Mouse (Mus musculus) limb, embryonic 15.5 days (tissue): ENCODE data around the gene Ehbp1. TPM values are rescaled to one million over a fixed set of nuclear protein-coding genes. Genes with fewer than 3 reads are reported as not detected.

ENCODE experiments used
- ATAC-seq: fragments of 200-750 bp; cut with Nextera tagmentation; 2 replicates; pipeline ENCODE4 v1.8.0; 2017; ENCODE audit warnings: low read depth, moderate TSS enrichment; ENCODE audit not compliant: insufficient number of reproducible peaks, low FRiP score, low TSS enrichment
- H3K27ac ChIP-seq: fragments of 300-500 bp; sonication (generic); 2 replicates; pipeline ENCODE4 v1.5.1; 2015; ENCODE audit warnings: moderate library complexity, mild to moderate bottlenecking, inconsistent platforms
- H3K27me3 ChIP-seq: fragments of 300-500 bp; sonication (generic); 2 replicates; pipeline ENCODE4 v1.6.1; 2015; ENCODE audit warnings: inconsistent platforms
- H3K36me3 ChIP-seq: fragments of 300-500 bp; sonication (generic); 2 replicates; pipeline ENCODE4 v1.6.1; 2015; ENCODE audit warnings: inconsistent platforms
- H3K4me1 ChIP-seq: fragments of 300-500 bp; sonication (generic); 2 replicates; pipeline ENCODE4 v1.6.1; 2015; ENCODE audit warnings: inconsistent platforms
- H3K4me2 ChIP-seq: fragments of 300-500 bp; sonication (generic); 2 replicates; pipeline ENCODE4 v1.6.1; 2015; ENCODE audit warnings: mild to moderate bottlenecking, inconsistent platforms
- H3K4me3 ChIP-seq: fragments of 300-500 bp; sonication (generic); 2 replicates; pipeline ENCODE4 v1.5.1; 2015; ENCODE audit warnings: mild to moderate bottlenecking, inconsistent platforms
- H3K9ac ChIP-seq: fragments of 300-500 bp; sonication (generic); 2 replicates; pipeline ENCODE4 v1.6.1; 2015; ENCODE audit warnings: inconsistent platforms
- H3K9me3 ChIP-seq: fragments of 300-500 bp; sonication (generic); 2 replicates; pipeline ENCODE4 v1.6.1; 2016; ENCODE audit warnings: inconsistent platforms
- whole genome bisulfite sequencing: fragments of 180-500 bp; shearing (Covaris S2); methylation state at CpG from one replicate; pipeline ENCODE4 v1.1.7; 2015; 5-methylcytosine and 5-hydroxymethylcytosine counted together
- polyA plus RNA-seq: library from polyadenylated mRNA; unstranded; fragments of >200 nt; fragmentation: Nextera tagmentation; extraction: Ambion mirVana; gene quantifications from 2 replicates; pipeline ENCODE4 v1.2.1, GENCODE M21; 2015

Gene Ehbp1
- polyA plus RNA-seq, 1 experiment from 2014 or later = 14.3 TPM

- H3K4me1 ChIP-seq = peaks cover 3% of the 10 kb centered on the region; the same call in 1 of the 2 replicates
- no peaks in the 10 kb centered on the region for H3K36me3 ChIP-seq
- no peaks in the 10 kb centered on the region for H3K27me3 ChIP-seq
- no peak for ATAC-seq
- no peak overlapping the region for H3K27ac ChIP-seq
- H3K4me3 ChIP-seq = no peak overlapping the region
- no peak overlapping the region for H3K4me2 ChIP-seq
- H3K9me3 ChIP-seq = no peaks in the 10 kb centered on the region
- H3K9ac ChIP-seq = no peak overlapping the region
- 58% methylated on average over 3 of the region's 3 CpGs for WGBS
Observed at GRCm38 (mm10) chr11:22189970-22190369, 152.1 kb downstream of the Ehbp1 start.

GRCm38 (mm10) chr11:22181530-22182501 lies 160.3 kb downstream of the Ehbp1 start:
- Histone ChIP-seq H3K4me2 (no peak overlapping the region), H3K36me3 (no peaks in the 10 kb centered on the region), H3K4me1 (peaks cover 3% of the 10 kb centered on the region; the same call in 1 of the 2 replicates), H3K9me3 (no peaks in the 10 kb centered on the region), H3K4me3 (no peak overlapping the region), H3K27ac (no peak overlapping the region), H3K9ac (no peak overlapping the region), H3K27me3 (no peaks in the 10 kb centered on the region)
- no peak for ATAC-seq
- WGBS = 87% methylated on average over 8 of the region's 8 CpGs

- H3K27ac ChIP-seq = no peak overlapping the region
- H3K9me3 ChIP-seq = no peaks in the 10 kb centered on the region
- ATAC-seq = no peak
- H3K9ac ChIP-seq = no peak overlapping the region
- no peaks in the 10 kb centered on the region for H3K36me3 ChIP-seq
- H3K4me1 ChIP-seq = no peaks in the 10 kb centered on the region
- H3K4me2 ChIP-seq = no peak overlapping the region
- H3K27me3 ChIP-seq = no peaks in the 10 kb centered on the region
- H3K4me3 ChIP-seq = no peak overlapping the region
Observed at GRCm38 (mm10) chr11:22180146-22180545, 161.9 kb downstream of the Ehbp1 start.

- Histone ChIP-seq H3K4me3 (no peak overlapping the region), H3K27me3 (no peaks in the 10 kb centered on the region), H3K9me3 (no peaks in the 10 kb centered on the region), H3K36me3 (no peaks in the 10 kb centered on the region), H3K4me1 (no peaks in the 10 kb centered on the region), H3K27ac (no peak overlapping the region), H3K4me2 (no peak overlapping the region), H3K9ac (no peak overlapping the region)
- ATAC-seq = no peak
- WGBS = 84% methylated on average over 1 of the region's 1 CpGs
Observed at GRCm38 (mm10) chr11:22178569-22178968, 163.5 kb downstream of the Ehbp1 start.

GRCm38 (mm10) chr11:22174311-22174710 lies 167.8 kb downstream of the Ehbp1 start:
- 88% methylated on average over 3 of the region's 3 CpGs for whole genome bisulfite sequencing
- Histone ChIP-seq H3K4me1 (no peaks in the 10 kb centered on the region), H3K9me3 (no peaks in the 10 kb centered on the region), H3K4me3 (no peak overlapping the region), H3K9ac (no peak overlapping the region), H3K4me2 (no peak overlapping the region), H3K27me3 (no peaks in the 10 kb centered on the region), H3K27ac (no peak overlapping the region), H3K36me3 (peaks cover 11% of the 10 kb centered on the region; the same call in 1 of the 2 replicates)
- no peak for ATAC-seq

GRCm38 (mm10) chr11:22170962-22171638 lies 171.0 kb downstream of the Ehbp1 start:
- 94% methylated on average over 6 of the region's 6 CpGs for WGBS
- no peak for ATAC-seq
- H3K4me2 ChIP-seq = no peak overlapping the region
- peaks cover 18% of the 10 kb centered on the region; the same call in 1 of the 2 replicates for H3K36me3 ChIP-seq
- H3K4me3 ChIP-seq = no peak overlapping the region
- no peaks in the 10 kb centered on the region for H3K27me3 ChIP-seq
- no peaks in the 10 kb centered on the region for H3K9me3 ChIP-seq
- no peak overlapping the region for H3K27ac ChIP-seq
- H3K9ac ChIP-seq = no peak overlapping the region
- no peaks in the 10 kb centered on the region for H3K4me1 ChIP-seq

- peaks cover 10% of the 10 kb centered on the region; the same call in 1 of the 2 replicates for H3K4me1 ChIP-seq
- H3K4me2 ChIP-seq = no peak overlapping the region
- no peak overlapping the region for H3K27ac ChIP-seq
- no peak overlapping the region for H3K9ac ChIP-seq
- H3K27me3 ChIP-seq = no peaks in the 10 kb centered on the region
- no peak overlapping the region for H3K4me3 ChIP-seq
- H3K9me3 ChIP-seq = no peaks in the 10 kb centered on the region
- ATAC-seq = no peak
- WGBS = 86% methylated on average over 4 of the region's 4 CpGs
- no peaks in the 10 kb centered on the region for H3K36me3 ChIP-seq
Observed at GRCm38 (mm10) chr11:22157882-22158281, 184.2 kb downstream of the Ehbp1 start.

GRCm38 (mm10) chr11:22156182-22156581 lies 185.9 kb downstream of the Ehbp1 start:
- Histone ChIP-seq H3K27me3 (no peaks in the 10 kb centered on the region), H3K36me3 (no peaks in the 10 kb centered on the region), H3K4me3 (no peak overlapping the region), H3K4me1 (peaks cover 10% of the 10 kb centered on the region; the same call in 1 of the 2 replicates), H3K9ac (no peak overlapping the region), H3K4me2 (no peak overlapping the region), H3K9me3 (no peaks in the 10 kb centered on the region), H3K27ac (no peak overlapping the region)
- ATAC-seq = no peak
- WGBS = 84% methylated on average over 2 of the region's 2 CpGs

GRCm38 (mm10) chr11:22155366-22156095 lies 186.6 kb downstream of the Ehbp1 start:
- no peaks in the 10 kb centered on the region for H3K27me3 ChIP-seq
- H3K4me3 ChIP-seq = no peak overlapping the region
- H3K9ac ChIP-seq = no peak overlapping the region
- no peaks in the 10 kb centered on the region for H3K36me3 ChIP-seq
- no peak overlapping the region for H3K27ac ChIP-seq
- peaks cover 10% of the 10 kb centered on the region; the same call in 1 of the 2 replicates for H3K4me1 ChIP-seq
- H3K9me3 ChIP-seq = no peaks in the 10 kb centered on the region
- no peak overlapping the region for H3K4me2 ChIP-seq
- 63% methylated on average over 3 of the region's 3 CpGs for WGBS
- ATAC-seq = no peak

- Histone ChIP-seq H3K27ac (no peak overlapping the region), H3K9me3 (no peaks in the 10 kb centered on the region), H3K4me2 (no peak overlapping the region), H3K4me1 (peaks cover 10% of the 10 kb centered on the region; the same call in 1 of the 2 replicates), H3K4me3 (no peak overlapping the region), H3K27me3 (no peaks in the 10 kb centered on the region), H3K36me3 (0 out of 2 replicates have a peak, but pooled peaks cover 3% of the 10 kb centered on the region), H3K9ac (no peak overlapping the region)
- no peak for ATAC-seq
- WGBS = 64% methylated on average over 9 of the region's 9 CpGs
Observed at GRCm38 (mm10) chr11:22154501-22155294, 187.4 kb downstream of the Ehbp1 start.

GRCm38 (mm10) chr11:22140737-22141136 lies 201.4 kb downstream of the Ehbp1 start:
- H3K9me3 ChIP-seq = no peaks in the 10 kb centered on the region
- H3K36me3 ChIP-seq = no peaks in the 10 kb centered on the region; the same call in 1 of the 2 replicates
- H3K4me2 ChIP-seq = no peak overlapping the region
- WGBS = 71% methylated on average over 2 of the region's 2 CpGs
- no peak overlapping the region for H3K27ac ChIP-seq
- no peaks in the 10 kb centered on the region for H3K27me3 ChIP-seq
- H3K4me3 ChIP-seq = no peak overlapping the region
- no peak for ATAC-seq
- H3K4me1 ChIP-seq = no peaks in the 10 kb centered on the region
- H3K9ac ChIP-seq = no peak overlapping the region
